Mouse (Mus musculus) granulocyte monocyte progenitor cell, adult 5-6 weeks (primary cell): Measurements from ENCODE around the gene Ebpl. TPM values are rescaled to one million over a fixed set of nuclear protein-coding genes. Genes with fewer than 3 reads are reported as not detected.

Experiments used
- ATAC-seq: replicated peaks from 2 replicates; pipeline ENCODE4 v1.8.0; 2016; ENCODE audit warnings: mild to moderate bottlenecking, moderate TSS enrichment, inconsistent platforms; ENCODE audit not compliant: poor library complexity, severe bottlenecking
- total RNA-seq, 2 experiments: library from RNA; stranded (forward) in 1 of 2; stranded (reverse) in 1 of 2; fragments of 200-712, 200-1000 nt in 1 of 2; fragments of >200 nt in 1 of 2; fragmentation: Nextera tagmentation in 1 of 2; gene quantifications; 2 replicates each; pipeline ENCODE4 v1.2.3; 2014 to 2017

Gene Ebpl
- total RNA-seq (2014; fragmentation: Nextera tagmentation) (3.4 and 4.8 TPM in 2 replicates), total RNA-seq (2017) (2.2 and 2.8 TPM in 2 replicates)

DNA sequence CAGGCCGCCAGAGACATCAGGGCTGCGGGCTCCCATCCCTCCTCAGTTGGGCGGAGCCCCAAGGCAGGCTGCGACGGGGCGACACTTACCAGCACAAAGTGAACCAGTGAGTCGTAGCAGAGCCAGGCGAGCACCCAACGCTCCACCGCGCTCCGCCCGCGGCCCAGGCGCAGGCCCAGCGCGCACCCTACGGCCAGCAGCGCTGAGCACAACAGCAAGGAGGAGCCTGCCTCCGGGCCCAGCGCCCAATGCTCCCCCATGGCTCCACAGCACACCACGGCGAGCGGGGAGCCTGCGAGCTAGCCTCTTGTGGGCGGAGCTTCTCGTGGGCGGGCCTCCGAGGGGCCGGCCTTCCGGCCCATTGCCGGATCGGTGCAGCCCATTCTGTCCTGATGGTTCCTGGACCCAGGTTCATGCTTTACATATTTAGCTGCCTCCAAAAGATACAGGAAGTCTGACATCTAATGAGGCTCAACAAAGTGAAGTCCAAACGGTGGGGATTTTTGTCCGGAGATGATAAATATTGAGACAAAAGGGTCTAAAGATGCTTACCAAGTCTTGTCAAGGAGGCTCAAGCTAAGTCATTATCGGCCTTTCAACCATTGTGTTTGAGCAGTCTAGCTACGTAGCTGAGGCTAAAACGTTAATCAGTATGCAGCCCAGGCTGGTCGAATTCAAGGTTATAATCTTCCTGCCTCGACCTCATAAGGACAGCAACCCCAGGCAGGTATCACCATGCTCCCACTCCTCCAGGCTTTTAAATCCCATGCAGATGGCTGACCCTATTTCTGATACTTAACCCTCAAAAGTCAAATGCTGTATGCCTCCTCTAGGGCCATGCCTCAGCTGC lies at the start of gene Ebpl:
TSS of gene Ebpl (minus strand) at position 309 of the 850 bp plus-strand sequence.
- peak; percentile 97 for ATAC-seq

DNA sequence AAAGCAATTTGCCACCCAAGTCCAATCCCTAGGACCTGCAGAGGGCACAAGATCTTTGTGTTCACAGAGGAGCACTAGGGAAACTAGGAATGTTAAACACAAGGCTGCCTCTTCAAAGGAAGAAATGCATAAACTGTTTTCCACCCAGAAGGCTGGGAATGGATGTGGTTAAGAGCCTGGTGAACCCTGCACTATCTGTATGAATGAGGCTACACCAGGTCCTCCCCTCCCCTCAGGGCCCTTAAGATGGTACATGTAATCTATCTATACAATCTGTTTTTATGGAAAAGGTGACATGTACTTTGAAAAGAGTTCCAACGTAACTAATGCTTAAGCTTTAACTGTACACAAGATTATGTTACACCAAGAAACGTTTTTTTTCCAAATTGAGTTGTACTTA lies 49.8 kb upstream of the Ebpl start:
- no peak for ATAC-seq

DNA sequence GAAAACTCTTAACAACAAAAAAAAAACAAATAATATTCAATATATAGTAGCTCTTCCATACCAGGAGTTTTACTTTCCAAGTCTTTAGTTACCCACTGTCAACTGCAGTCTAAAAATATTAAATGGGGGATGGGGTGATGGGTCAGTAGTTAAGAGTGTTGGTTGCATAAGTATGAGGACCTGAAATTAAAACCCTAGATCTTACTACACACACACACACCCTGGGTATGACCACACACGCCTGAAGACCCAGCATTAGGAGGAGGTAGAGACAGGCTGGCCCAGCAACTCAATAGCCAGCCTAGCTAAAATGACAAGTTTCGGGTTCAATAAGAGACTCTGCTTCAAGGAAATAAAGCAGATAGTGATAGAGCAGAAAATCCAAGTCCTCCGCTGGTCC lies 46.8 kb upstream of the Ebpl start:
- ATAC-seq, result peak; percentile 80

- ATAC-seq, result peak; percentile 77
Observed at GRCm38 (mm10) chr14:61405761-61406160, 45.5 kb upstream of the Ebpl start.

GRCm38 (mm10) chr14:61404941-61405340 lies 44.7 kb upstream of the Ebpl start:
- no peak for ATAC-seq

DNA sequence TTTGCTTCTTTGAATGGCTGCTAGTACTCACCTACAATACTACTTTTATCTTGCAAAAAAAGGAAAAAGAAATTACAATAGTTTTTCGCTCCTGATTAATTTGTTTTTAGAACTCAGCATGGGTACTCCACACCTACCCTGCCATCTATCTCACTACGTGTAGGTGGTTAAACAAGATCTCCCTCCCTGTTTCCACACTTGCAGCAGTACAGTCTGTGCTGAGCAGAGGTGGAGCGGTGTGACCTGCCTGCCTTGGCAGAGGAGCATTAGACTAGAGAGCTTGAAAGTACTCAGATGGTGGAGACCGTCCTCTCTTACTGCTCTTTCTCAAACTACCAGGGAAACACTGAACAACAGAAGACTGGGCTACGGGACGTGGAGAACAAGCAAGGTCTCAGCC lies 34.5 kb upstream of the Ebpl start:
- no peak for ATAC-seq

DNA sequence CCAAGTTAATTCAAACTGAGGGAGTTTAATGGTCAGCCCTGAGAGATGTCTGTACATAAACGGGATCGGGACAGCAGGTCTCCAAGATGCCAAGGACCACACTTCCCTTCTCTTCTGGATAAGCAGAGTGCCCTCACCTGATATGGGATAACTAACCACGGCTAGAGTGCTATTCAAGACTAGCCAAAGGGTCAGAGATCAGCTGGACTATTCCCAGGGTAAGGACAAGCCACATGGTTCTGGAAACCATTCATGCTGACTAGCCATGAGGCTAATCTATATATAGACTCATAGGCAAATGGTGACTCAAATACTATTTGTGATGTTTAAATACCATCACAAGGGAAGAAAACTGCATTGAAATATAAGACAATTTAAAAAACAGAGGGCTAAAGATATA lies 30.3 kb upstream of the Ebpl start:
- ATAC-seq, result no peak

GRCm38 (mm10) chr14:61367290-61367689 lies 7.1 kb upstream of the Ebpl start:
- no peak for ATAC-seq

DNA sequence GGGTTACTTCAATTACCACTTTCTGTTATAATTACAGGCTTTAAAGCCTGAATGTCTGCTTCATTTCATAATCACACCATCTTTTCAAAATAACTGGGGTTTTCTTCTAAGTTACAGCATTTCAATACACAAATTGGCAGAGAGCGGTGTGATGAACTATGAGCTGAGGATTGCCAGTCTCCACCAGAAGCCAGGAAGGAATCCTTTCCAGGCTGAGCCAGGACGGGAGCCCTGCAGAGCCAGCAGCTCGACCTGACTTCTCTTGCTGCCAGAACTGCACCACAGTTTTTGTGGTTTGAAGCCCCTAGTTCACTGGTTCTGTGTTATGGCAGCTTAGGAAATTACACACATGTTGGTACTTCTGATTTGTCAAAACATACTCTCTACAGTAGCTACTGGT lies 4.4 kb upstream of the Ebpl start:
- ATAC-seq, result no peak

- no peak for ATAC-seq
Observed at GRCm38 (mm10) chr14:61363734-61364133, 3.5 kb upstream of the Ebpl start.

DNA sequence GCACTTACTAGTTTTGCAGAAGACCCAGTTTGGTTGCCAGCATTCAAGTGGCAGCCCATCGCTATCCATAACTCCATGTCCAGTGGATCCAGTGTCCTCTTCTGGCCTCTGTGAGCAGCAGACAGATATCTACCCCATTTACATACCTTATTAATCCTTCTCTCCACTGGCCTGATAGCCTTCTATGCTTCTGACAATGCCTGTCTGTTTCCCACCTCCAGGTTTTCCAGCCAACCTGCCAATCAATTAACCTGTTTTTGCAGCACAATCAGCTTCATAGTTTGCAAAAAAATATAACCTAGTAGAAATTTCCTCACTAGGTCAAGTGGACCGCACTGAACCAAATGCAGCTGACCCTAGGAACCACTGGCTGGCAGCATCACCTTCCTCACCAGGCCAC lies 2.0 kb upstream of the Ebpl start:
- no peak for ATAC-seq

DNA sequence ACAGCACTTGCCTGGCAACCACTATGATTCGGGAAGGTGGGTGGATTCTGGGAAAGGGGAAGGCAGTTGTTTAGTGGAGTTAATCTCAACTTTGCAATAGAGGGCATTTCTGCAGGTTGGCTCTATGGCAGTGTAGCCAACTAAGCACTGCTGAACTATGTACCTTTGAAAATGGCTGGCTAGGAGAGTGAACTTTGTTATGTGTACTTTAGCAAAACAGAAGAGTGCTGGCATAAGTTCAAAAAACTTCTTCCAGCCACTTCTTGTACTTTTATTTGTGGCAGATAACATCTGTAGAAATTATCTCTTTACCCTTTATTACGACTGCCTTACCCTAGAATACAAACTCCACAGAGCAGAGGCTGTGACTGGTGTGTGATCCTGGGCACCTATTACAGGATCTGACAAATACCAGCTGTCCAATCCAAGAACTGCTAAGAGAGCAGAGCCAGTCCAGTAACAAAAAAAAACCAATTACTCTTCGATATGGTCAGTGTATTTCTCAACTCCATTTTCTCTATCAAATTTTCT lies 807 bp upstream of the Ebpl start:
- no peak for ATAC-seq

DNA sequence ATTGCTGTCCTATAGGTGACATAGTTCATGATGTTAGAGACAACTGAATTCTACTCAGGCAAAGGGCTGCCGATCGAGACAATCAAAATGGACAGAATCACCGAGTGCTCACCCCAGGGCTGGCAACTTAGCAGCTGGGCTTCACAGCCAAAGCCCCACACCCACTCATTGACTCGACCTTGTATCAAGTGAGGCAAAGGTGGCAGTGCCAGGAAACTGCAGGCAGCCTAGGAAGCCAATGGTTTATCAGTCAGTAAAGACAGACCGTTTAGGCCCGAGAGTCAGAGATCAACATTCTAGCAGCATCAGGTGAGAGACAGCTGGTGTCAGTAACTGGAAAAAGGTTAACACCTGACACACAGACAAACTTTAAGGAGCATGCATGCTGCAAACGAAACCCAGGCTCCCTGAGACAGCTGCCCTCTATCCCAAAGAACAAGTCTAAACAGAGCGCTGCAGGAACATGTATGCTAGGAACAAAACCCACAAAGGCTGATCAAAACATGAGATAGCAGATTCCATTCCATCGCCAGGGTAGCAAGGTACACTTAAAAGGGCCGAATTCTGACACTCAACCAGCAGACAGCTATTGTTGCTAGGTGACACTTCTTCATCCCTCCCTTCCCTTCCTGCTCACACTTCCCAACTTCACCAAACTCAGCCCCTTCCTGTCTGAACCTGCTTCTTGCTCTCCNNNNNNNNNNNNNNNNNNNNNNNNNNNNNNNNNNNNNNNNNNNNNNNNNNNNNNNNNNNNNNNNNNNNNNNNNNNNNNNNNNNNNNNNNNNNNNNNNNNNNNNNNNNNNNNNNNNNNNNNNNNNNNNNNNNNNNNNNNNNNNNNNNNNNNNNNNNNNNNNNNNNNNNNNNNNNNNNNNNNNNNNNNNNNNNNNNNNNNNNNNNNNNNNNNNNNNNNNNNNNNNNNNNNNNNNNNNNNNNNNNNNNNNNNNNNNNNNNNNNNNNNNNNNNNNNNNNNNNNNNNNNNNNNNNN lies 5.7 kb downstream of the Ebpl start:
- no peak for ATAC-seq

- no peak for ATAC-seq
Observed at GRCm38 (mm10) chr14:61350808-61351207, 9.4 kb downstream of the Ebpl start.

DNA sequence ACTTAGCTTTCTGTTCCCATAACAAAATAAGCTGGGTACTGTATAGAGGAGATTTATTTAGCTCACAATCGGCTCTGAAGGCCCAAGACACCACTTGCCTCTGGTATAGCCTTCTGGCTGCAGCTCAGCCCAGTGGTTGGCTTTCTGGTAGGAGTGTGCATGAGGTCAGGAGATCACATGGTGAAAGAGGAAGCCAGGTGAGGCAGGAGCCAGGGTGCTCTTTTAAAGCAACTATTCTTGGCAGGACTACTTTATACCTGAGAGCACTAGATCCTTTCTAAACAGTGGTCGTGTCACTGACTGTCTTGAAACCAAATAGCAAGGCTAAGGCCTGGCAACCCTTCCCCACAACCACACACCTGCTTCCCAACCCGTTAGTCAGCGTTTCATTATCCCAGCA lies 10.4 kb downstream of the Ebpl start:
- no peak for ATAC-seq

- ATAC-seq, result no peak
Observed at GRCm38 (mm10) chr14:61346827-61347698, 13.2 kb downstream of the Ebpl start.

DNA sequence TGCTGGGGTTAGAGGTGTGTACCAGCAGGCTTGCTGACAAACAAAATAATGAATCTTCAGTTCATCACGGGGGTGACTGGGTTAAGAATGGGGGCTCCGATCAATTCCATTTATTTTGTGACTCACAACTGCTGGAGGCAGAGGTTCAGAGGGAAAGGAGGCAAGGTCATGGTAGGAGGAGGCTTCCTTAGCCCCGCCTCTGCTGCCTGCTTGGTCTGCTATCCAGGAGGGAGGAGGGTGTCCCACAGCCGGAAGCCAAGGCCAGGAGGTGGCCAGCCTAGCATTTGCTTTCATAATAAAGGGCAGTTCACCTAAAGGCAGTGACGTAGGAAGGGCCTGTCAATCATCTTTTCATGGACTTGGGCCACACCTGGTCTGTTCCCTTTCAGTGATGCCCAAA lies 15.6 kb downstream of the Ebpl start:
- no peak for ATAC-seq

DNA sequence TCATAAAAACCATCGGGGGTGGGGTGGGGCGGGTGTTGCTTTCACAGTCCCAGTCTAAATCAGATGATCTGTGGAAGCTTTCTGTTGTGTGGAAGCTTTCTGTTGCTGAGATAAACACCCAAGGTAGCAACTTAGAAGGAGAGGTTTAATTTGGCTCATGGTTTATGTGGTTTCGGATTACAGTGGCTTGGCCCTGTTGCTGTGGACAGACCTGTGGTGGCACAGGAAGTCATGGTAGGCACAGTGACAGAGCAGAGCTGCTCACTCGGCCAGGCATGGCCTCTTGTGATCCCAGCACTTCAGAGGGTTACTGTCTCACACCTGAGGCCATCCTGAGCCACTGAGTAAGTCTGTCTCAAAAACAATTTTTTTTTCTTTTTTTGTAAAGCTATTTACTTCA lies 20.9 kb downstream of the Ebpl start:
- ATAC-seq, result no peak

GRCm38 (mm10) chr14:61330996-61331561 lies 29.2 kb downstream of the Ebpl start:
- ATAC-seq, result peak; percentile 72

DNA sequence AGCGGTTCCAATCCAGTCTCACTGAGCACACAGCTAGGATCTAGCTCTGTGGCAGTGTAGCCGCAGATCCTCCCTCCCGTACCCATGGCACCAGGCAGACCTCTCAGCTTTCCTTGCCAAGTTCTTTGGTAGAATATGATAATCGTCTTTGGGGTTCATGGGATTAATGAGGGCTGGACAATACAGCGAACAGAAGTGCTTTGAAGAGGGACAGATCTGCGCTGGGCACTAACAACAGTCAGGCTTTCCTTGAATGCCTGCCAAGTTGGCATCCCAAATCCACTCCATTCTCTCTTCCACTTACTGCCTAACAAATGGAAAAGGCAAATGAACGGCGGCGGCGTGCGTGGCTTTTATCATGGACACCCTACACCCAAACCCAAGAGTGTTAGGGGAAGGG lies 29.6 kb downstream of the Ebpl start:
- no peak for ATAC-seq
